Mouse (Mus musculus) CH12.LX (cell line): ENCODE data around the gene Mttp. TPM values are rescaled to one million over a fixed set of nuclear protein-coding genes. Genes with fewer than 3 reads are reported as not detected.

Experiments used
- DNase-seq: peaks from one replicate; pipeline ENCODE4 v3.0.0-alpha.2; 2013; ENCODE audit errors: extremely low read depth
- H3K27ac ChIP-seq: 2 replicates; pipeline ENCODE4 v1.5.1; 2012; ENCODE audit warnings: low read depth, mild to moderate bottlenecking, control low read depth, moderate library complexity; ENCODE audit not compliant: insufficient read depth
- H3K27me3 ChIP-seq: replicated peaks from 2 replicates; pipeline ENCODE3; 2012; ENCODE audit warnings: inconsistent platforms
- H3K36me3 ChIP-seq, 2 experiments: replicated peaks in 1 of 2; 2 replicates each; pipeline versions ENCODE3 to v1.6.1; 2012; ENCODE audit warnings: inconsistent platforms in 1 of 2, low read length in 1 of 2, mild to moderate bottlenecking in 1 of 2, mixed read lengths in 1 of 2, moderate library complexity in 1 of 2; ENCODE audit not compliant: control insufficient read depth in 1 of 2, insufficient read depth in 1 of 2
- H3K4me1 ChIP-seq, 2 experiments: 2 replicates each; pipeline ENCODE4 v1.6.1; 2012; ENCODE audit warnings: inconsistent platforms in 1 of 2, moderate library complexity in 1 of 2; ENCODE audit not compliant: insufficient read depth in 2 of 2, control insufficient read depth in 1 of 2
- H3K4me2 ChIP-seq: 2 replicates; pipeline ENCODE4 v1.6.1; 2012; ENCODE audit warnings: low read depth, mild to moderate bottlenecking, control low read depth; ENCODE audit not compliant: poor library complexity, insufficient read depth, severe bottlenecking
- H3K4me3 ChIP-seq, 3 experiments: fragments of 150-350 bp in 1 of 3; sonication (generic) in 1 of 3; replicated peaks in 1 of 3; 2 replicates each; pipeline versions ENCODE3 to v1.5.1; 2011 to 2012; ENCODE audit warnings: low read depth in 2 of 3, low read length in 2 of 3, mild to moderate bottlenecking in 2 of 3, moderate library complexity in 2 of 3, control low read depth in 1 of 3, improper control_type of control experiment in 1 of 3, inconsistent platforms in 1 of 3, mixed read lengths in 1 of 3; ENCODE audit not compliant: poor library complexity in 1 of 3
- H3K79me2 ChIP-seq: replicated peaks from 2 replicates; pipeline ENCODE4 v1.6.1; 2012; ENCODE audit warnings: mild to moderate bottlenecking, moderate library complexity; ENCODE audit not compliant: control insufficient read depth, poor library complexity, insufficient read depth, severe bottlenecking; ENCODE audit errors: extremely low read depth
- H3K9ac ChIP-seq: 2 replicates; pipeline ENCODE4 v1.6.1; 2012; ENCODE audit warnings: low read depth, mild to moderate bottlenecking, control low read depth, moderate library complexity; ENCODE audit not compliant: insufficient read depth
- H3K9me3 ChIP-seq: replicated peaks from 2 replicates; pipeline ENCODE3; 2012; ENCODE audit warnings: low read length, inconsistent platforms, mixed read lengths
- BHLHE40 ChIP-seq: IDR thresholded peaks from 2 replicates; pipeline ENCODE4 v1.6.1; 2011; ENCODE audit warnings: mild to moderate bottlenecking, low read depth, low read length, improper control_type of control experiment
- CHD1 ChIP-seq: IDR thresholded peaks from 2 replicates; pipeline ENCODE4 v1.6.1; 2012; ENCODE audit warnings: low read depth, low read length, improper control_type of control experiment, inconsistent platforms
- CHD2 ChIP-seq: IDR thresholded peaks from 2 replicates; pipeline ENCODE4 v1.6.1; 2011; ENCODE audit warnings: low read length, improper control_type of control experiment
- CTCF ChIP-seq, 2 experiments: IDR thresholded peaks in 1 of 2; conservative IDR thresholded peaks in 1 of 2; 2 replicates each; pipeline ENCODE4 v1.5.1; 2011 to 2012; ENCODE audit warnings: low read depth in 2 of 2, low read length in 2 of 2, improper control_type of control experiment in 1 of 2, inconsistent platforms in 1 of 2, mild to moderate bottlenecking in 1 of 2, moderate library complexity in 1 of 2
- E2F4 ChIP-seq: IDR thresholded peaks from 2 replicates; pipeline ENCODE4 v1.6.1; 2011; ENCODE audit warnings: low read depth, low read length, improper control_type of control experiment; ENCODE audit not compliant: insufficient replicate concordance
- ELF1 ChIP-seq: IDR thresholded peaks from 2 replicates; pipeline ENCODE4 v1.6.1; 2014; ENCODE audit warnings: low read depth, mild to moderate bottlenecking, inconsistent platforms, low read length, improper control_type of control experiment
- EP300 ChIP-seq: IDR thresholded peaks from 2 replicates; pipeline ENCODE4 v1.6.1; 2011; ENCODE audit warnings: low read length, improper control_type of control experiment
- ETS1 ChIP-seq: conservative IDR thresholded peaks from 2 replicates; pipeline ENCODE4 v1.6.1; 2012; ENCODE audit warnings: low read depth, mild to moderate bottlenecking, inconsistent platforms, low read length, improper control_type of control experiment, moderate library complexity
- GABPA ChIP-seq: IDR thresholded peaks from 2 replicates; pipeline ENCODE4 v1.6.1; 2012; ENCODE audit warnings: low read depth, low read length, improper control_type of control experiment, inconsistent platforms; ENCODE audit not compliant: insufficient replicate concordance
- HCFC1 ChIP-seq: IDR thresholded peaks from 2 replicates; pipeline ENCODE4 v1.6.1; 2012; ENCODE audit warnings: low read depth, mild to moderate bottlenecking, inconsistent platforms, low read length, improper control_type of control experiment
- IRF4 ChIP-seq: IDR thresholded peaks from 2 replicates; pipeline ENCODE4 v1.6.1; 2014; ENCODE audit warnings: low read depth, mild to moderate bottlenecking, inconsistent platforms, low read length, improper control_type of control experiment
- JUN ChIP-seq: IDR thresholded peaks from 2 replicates; pipeline ENCODE4 v1.6.1; 2011; ENCODE audit warnings: low read depth, mild to moderate bottlenecking, low read length, improper control_type of control experiment, moderate library complexity; ENCODE audit not compliant: insufficient read depth
- JUND ChIP-seq: conservative IDR thresholded peaks from 2 replicates; pipeline ENCODE4 v1.6.1; 2011; ENCODE audit warnings: low read depth, low read length, improper control_type of control experiment
- KAT2A ChIP-seq: IDR thresholded peaks from 2 replicates; pipeline ENCODE4 v1.6.1; 2012; ENCODE audit warnings: low read length, improper control_type of control experiment, inconsistent platforms; ENCODE audit not compliant: insufficient replicate concordance
- MAFK ChIP-seq: IDR thresholded peaks from 2 replicates; pipeline ENCODE4 v1.6.1; 2011; ENCODE audit warnings: low read length, improper control_type of control experiment; ENCODE audit not compliant: insufficient replicate concordance
- MAX ChIP-seq: IDR thresholded peaks from 2 replicates; pipeline ENCODE4 v1.6.1; 2011; ENCODE audit warnings: low read length, improper control_type of control experiment
- MAZ ChIP-seq: IDR thresholded peaks from 2 replicates; pipeline ENCODE4 v1.6.1; 2012; ENCODE audit warnings: low read depth, mild to moderate bottlenecking, inconsistent platforms, low read length, improper control_type of control experiment, moderate library complexity
- MEF2A ChIP-seq: IDR thresholded peaks from 2 replicates; pipeline ENCODE4 v1.6.1; 2014; ENCODE audit warnings: low read depth, mild to moderate bottlenecking, inconsistent platforms, low read length, improper control_type of control experiment, borderline replicate concordance
- MXI1 ChIP-seq: IDR thresholded peaks from 2 replicates; pipeline ENCODE4 v1.6.1; 2011; ENCODE audit warnings: mild to moderate bottlenecking, low read depth, low read length, improper control_type of control experiment
- MYC ChIP-seq: IDR thresholded peaks from 2 replicates; pipeline ENCODE4 v1.6.1; 2011; ENCODE audit warnings: low read depth, mild to moderate bottlenecking, improper control_type of control experiment, low read length
- NELFE ChIP-seq: IDR thresholded peaks from 2 replicates; pipeline ENCODE4 v1.6.1; 2011; ENCODE audit warnings: low read depth, low read length, improper control_type of control experiment
- NRF1 ChIP-seq: IDR thresholded peaks from 2 replicates; pipeline ENCODE4 v1.6.1; 2014; ENCODE audit warnings: low read depth, mild to moderate bottlenecking, inconsistent platforms, low read length, improper control_type of control experiment, moderate library complexity
- PAX5 ChIP-seq: IDR thresholded peaks from 2 replicates; pipeline ENCODE4 v1.6.1; 2012; ENCODE audit warnings: low read length, inconsistent platforms, mixed read lengths
- POLR2A ChIP-seq: IDR thresholded peaks from 2 replicates; pipeline ENCODE4 v1.6.1; 2011; ENCODE audit warnings: low read depth, mild to moderate bottlenecking, improper control_type of control experiment, low read length
- POLR2AphosphoS2 ChIP-seq: IDR thresholded peaks from 2 replicates; pipeline ENCODE4 v1.6.1; 2011; ENCODE audit warnings: low read depth, low read length, improper control_type of control experiment
- RAD21 ChIP-seq: IDR thresholded peaks from 2 replicates; pipeline ENCODE4 v1.6.1; 2011; ENCODE audit warnings: low read depth, mild to moderate bottlenecking, low read length, improper control_type of control experiment, moderate library complexity
- RCOR1 ChIP-seq: conservative IDR thresholded peaks from 2 replicates; pipeline ENCODE4 v1.6.1; 2012; ENCODE audit warnings: low read depth, mild to moderate bottlenecking, inconsistent platforms, low read length, improper control_type of control experiment
- SIN3A ChIP-seq: IDR thresholded peaks from 2 replicates; pipeline ENCODE4 v1.6.1; 2012; ENCODE audit warnings: low read length, improper control_type of control experiment, inconsistent platforms
- SMC3 ChIP-seq: IDR thresholded peaks from 2 replicates; pipeline ENCODE4 v1.6.1; 2011; ENCODE audit warnings: low read depth, low read length, improper control_type of control experiment
- TBP ChIP-seq: conservative IDR thresholded peaks from 2 replicates; pipeline ENCODE4 v1.6.1; 2011; ENCODE audit warnings: low read depth, low read length, improper control_type of control experiment
- TCF12 ChIP-seq: IDR thresholded peaks from 2 replicates; pipeline ENCODE4 v1.6.1; 2014; ENCODE audit warnings: low read depth, mild to moderate bottlenecking, inconsistent platforms, low read length, improper control_type of control experiment
- UBTF ChIP-seq: IDR thresholded peaks from 2 replicates; pipeline ENCODE4 v1.6.1; 2012; ENCODE audit warnings: low read depth, mild to moderate bottlenecking, inconsistent platforms, low read length, improper control_type of control experiment, moderate library complexity
- USF1 ChIP-seq: IDR thresholded peaks from 2 replicates; pipeline ENCODE4 v1.6.1; 2014; ENCODE audit warnings: low read depth, mild to moderate bottlenecking, inconsistent platforms, low read length, improper control_type of control experiment
- USF2 ChIP-seq: conservative IDR thresholded peaks from 2 replicates; pipeline ENCODE4 v1.6.1; 2011; ENCODE audit warnings: low read depth, low read length, improper control_type of control experiment
- ZC3H11A ChIP-seq: IDR thresholded peaks from 2 replicates; pipeline ENCODE4 v1.6.1; 2012; ENCODE audit warnings: low read depth, mild to moderate bottlenecking, inconsistent platforms, low read length, improper control_type of control experiment
- ZKSCAN1 ChIP-seq: IDR thresholded peaks from 2 replicates; pipeline ENCODE4 v1.6.1; 2012; ENCODE audit warnings: low read depth, inconsistent platforms, low read length, improper control_type of control experiment, borderline replicate concordance
- ZMIZ1 ChIP-seq: IDR thresholded peaks from 2 replicates; pipeline ENCODE4 v1.6.1; 2012; ENCODE audit warnings: low read depth, mild to moderate bottlenecking, inconsistent platforms, low read length, improper control_type of control experiment
- ZNF384 ChIP-seq: IDR thresholded peaks from 2 replicates; pipeline ENCODE4 v1.6.1; 2012; ENCODE audit warnings: low read depth, low read length, improper control_type of control experiment, inconsistent platforms
- dilution Hi-C: fragments of 300-500 bp; cut with MboI; formaldehyde crosslinking; loops from 2 replicates; pipeline ENCODE4 v1.14.3; 2020; ENCODE audit warnings: low sequenced_read_pairs; ENCODE audit not compliant: extremely low pct_unique_long_range_greater_than_20kb, extremely low pct_ligation_motif_present
- in situ Hi-C: fragments of 300-500 bp; cut with MboI; formaldehyde crosslinking; loops from 3 replicates; pipeline ENCODE4 v1.14.3; 2019; ENCODE audit warnings: low sequenced_read_pairs, low pct_ligation_motif_present, low pct_unique_long_range_greater_than_20kb, mixed read lengths
- polyA plus RNA-seq: library from polyadenylated mRNA; unstranded; fragments of >175 nt; gene quantifications from 2 replicates; pipeline ENCODE4 v1.2.1, GENCODE M21; 2012; ENCODE audit warnings: low read depth; ENCODE audit not compliant: insufficient read length
- total RNA-seq, 2 experiments: library from RNA; depleted of rRNA; stranded (reverse); fragments of 300-350 nt in 1 of 2; fragments of >200 nt in 1 of 2; gene quantifications; 2 replicates each; pipeline ENCODE4 v1.2.3; 2012 to 2014

The Mttp gene
- total RNA-seq (2012; rRNA removed) = 4.0 and 4.5 TPM in 2 replicates
- 6.2 and 6.3 TPM in 2 replicates for total RNA-seq (2014; rRNA removed)
- polyA plus RNA-seq = 5.9 and 6.0 TPM in 2 replicates

DNA sequence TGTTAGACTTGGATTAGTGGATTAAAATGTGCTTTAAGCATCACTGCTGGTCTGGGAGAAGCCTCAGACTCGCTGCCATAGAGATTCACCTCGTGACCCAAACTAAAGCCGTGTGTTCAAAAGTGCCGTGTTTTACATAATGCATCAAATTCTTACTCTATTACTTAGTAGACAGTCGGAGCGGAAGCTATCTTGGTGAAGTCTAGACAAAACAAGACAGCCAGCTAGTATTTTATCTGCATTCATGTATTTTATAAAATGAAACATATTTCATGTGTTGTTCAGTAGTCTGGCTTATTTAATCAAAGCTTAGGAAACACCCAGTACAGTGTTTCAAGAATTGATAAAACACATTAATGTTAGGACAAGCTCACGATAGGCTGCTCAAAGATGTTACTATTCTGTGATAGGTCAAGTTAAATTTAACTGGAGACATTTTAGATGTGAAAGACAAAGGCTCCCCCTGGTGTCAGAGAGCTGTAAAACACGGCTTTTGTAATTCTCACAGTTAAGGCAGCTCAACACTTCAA is at the start of gene Mttp:
Gene Mttp, minus strand, starts transcription at position 327 of the 530 bp plus-strand sequence.
- peak; percentile 97 for DNase-seq
- H3K27me3 ChIP-seq = no peaks in the 10 kb centered on the region

DNA sequence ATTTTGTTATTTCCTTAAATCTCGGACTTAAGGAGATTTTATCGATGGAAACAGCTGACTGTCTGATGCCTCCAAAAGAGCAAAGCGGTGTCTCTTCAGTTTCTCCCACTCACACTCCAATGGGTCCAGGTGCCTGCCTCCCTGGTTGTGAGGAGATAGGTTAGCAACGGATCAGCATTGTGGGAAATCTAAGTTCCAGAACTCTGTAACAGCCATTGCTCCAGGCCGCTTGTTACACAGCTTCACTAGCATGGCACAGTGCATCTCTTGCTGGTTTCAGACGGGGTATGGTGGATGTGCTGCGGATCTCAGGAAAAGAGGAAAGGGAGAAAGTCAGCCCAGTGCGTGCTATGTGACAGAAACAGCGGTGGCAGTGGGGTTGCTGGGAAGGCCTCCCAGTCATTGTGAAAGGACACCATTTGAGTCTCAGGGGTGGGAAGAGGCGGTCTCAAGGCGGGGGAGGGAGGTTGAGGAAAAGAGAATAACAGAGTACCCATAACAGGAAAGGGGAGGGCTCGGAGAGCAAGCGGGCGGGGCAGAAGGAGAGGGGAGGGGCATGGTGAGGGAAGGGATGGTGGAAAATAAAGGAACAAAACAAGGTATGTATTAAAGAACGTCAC is 49.0 kb upstream of the Mttp start, which contains the start of gene 4930579F01Rik:
Gene 4930579F01Rik, minus strand, starts transcription at position 143 of the 620 bp plus-strand sequence.
- Histone ChIP-seq H3K27ac (no peak within 1 kb of the TSS), H3K4me3 (no peak within 1 kb of the TSS), H3K36me3 (no peaks in the 10 kb centered on the region), H3K27me3 (no peaks in the 10 kb centered on the region), H3K79me2 (no peaks in the 10 kb centered on the region), H3K4me2 (0 out of 2 replicates have a peak within 1 kb of the TSS, but pooled peaks have one; percentile 1), H3K4me1 (peaks cover 9 to 16% of the 10 kb centered on the region in 2 experiments), H3K9me3 (peaks cover 2% of the 10 kb centered on the region), H3K9ac (no peak within 1 kb of the TSS)
- DNase-seq = peak; percentile 53
- dilution Hi-C loops (no loop called here), in situ Hi-C loops (loop anchor here (10.0 kb wide), 1 partner anchor 241 kb away; no protein-coding TSS in a partner anchor)
- TF ChIP-seq MYC = no peak
- no peak for TF ChIP-seq ETS1
- TF ChIP-seq CHD2 = peak; percentile 30; the same call in 1 of the 2 replicates
- no peak for TF ChIP-seq NRF1
- TF ChIP-seq JUND = 0 out of 2 replicates have a peak, but pooled peaks have one; percentile 31
- no peak for TF ChIP-seq CHD1
- 0 out of 2 replicates have a peak, but pooled peaks have one; percentile 33 for TF ChIP-seq TCF12
- peak; percentile 34; the same call in 1 of the 2 replicates for TF ChIP-seq BHLHE40
- TF ChIP-seq E2F4 = no peak
- no peak for TF ChIP-seq TBP
- peak; percentile 92 for TF ChIP-seq IRF4
- 0 out of 2 replicates have a peak, but pooled peaks have one; percentile 18 for TF ChIP-seq MAX
- TF ChIP-seq SMC3 = no peak

More for the DNA sequence above, at the start of gene Mttp:
- Histone ChIP-seq H3K9ac (peak within 1 kb of the TSS; percentile 96), H3K36me3 (peaks cover 23 to 32% of the 10 kb centered on the region in 2 experiments), H3K4me1 (peaks cover 3 to 26% of the 10 kb centered on the region in 2 experiments), H3K9me3 (no peaks in the 10 kb centered on the region), H3K79me2 (peaks cover 13% of the 10 kb centered on the region), H3K4me3 (peak within 1 kb of the TSS; percentile 67 to 79 (median 79)), H3K4me2 (peak within 1 kb of the TSS; percentile 98), H3K27ac (peak within 1 kb of the TSS; percentile 97)
- dilution Hi-C loops = loop anchor here (25.0 kb wide), 1 partner anchor 357 kb away; no protein-coding TSS in a partner anchor
- TF ChIP-seq ZNF384 (no peak), NRF1 (no peak), MAFK (no peak), NELFE (peak; percentile 55; the same call in 1 of the 2 replicates), MEF2A (no peak; the same call in none of the 2 replicates), EP300 (peak; percentile 64), ELF1 (peak; percentile 43; the same call in 1 of the 2 replicates), BHLHE40 (peak; percentile 73), MXI1 (peak; percentile 87), KAT2A (no peak), USF2 (no peak; the same call in 1 of the 2 replicates), ZMIZ1 (peak; percentile 68; the same call in 1 of the 2 replicates), CHD2 (peak; percentile 47; the same call in 1 of the 2 replicates), PAX5 (no peak), MAZ (no peak), GABPA (no peak), ZC3H11A (peak; percentile 99), SMC3 (peak; percentile 99), CTCF (conservative IDR thresholded peaks at IDR 0.05 in 1 of 2, IDR thresholded peaks at IDR 0.05 in 1 of 2; ENCODE audit: low read depth in 2 of 2, low read length in 2 of 2) (peak; percentile 82 to 99), MYC (peak; percentile 75), JUN (no peak; the same call in 1 of the 2 replicates), E2F4 (peak; percentile 73; the same call in 1 of the 2 replicates), ZKSCAN1 (no peak), MAX (peak; percentile 93), IRF4 (peak; percentile 46), UBTF (no peak), CHD1 (no peak; the same call in 1 of the 2 replicates), USF1 (peak; percentile 62), SIN3A (peak; percentile 93), HCFC1 (no peak), TCF12 (peak; percentile 33; the same call in 1 of the 2 replicates), JUND (peak; percentile 67), RAD21 (peak; percentile 99), TBP (peak; percentile 79), ETS1 (no peak; the same call in 1 of the 2 replicates), RCOR1 (0 out of 2 replicates have a peak, but pooled peaks have one; percentile 49), POLR2A (peak; percentile 59), POLR2AphosphoS2 (no peak)
- in situ Hi-C loops = loop anchor here (5.0 to 10.0 kb wide), 3 partner anchors 152 to 367 kb away; partner anchors contain the start of genes Dnajb14 and H2afz
